Mouse (Mus musculus) midbrain, embryonic 13.5 days (tissue): ENCODE data around the gene Lrpap1. TPM values are rescaled to one million over a fixed set of nuclear protein-coding genes. Genes with fewer than 3 reads are reported as not detected.

Source experiments
- ATAC-seq: fragments of 200-750 bp; cut with Nextera tagmentation; 2 replicates; pipeline ENCODE4 v1.8.0; 2017; ENCODE audit warnings: mild to moderate bottlenecking, moderate TSS enrichment, moderate library complexity
- H3K27ac ChIP-seq: fragments of 300-500 bp; sonication (generic); 2 replicates; pipeline ENCODE4 v1.5.1; 2015; ENCODE audit warnings: inconsistent platforms, mild to moderate bottlenecking, moderate library complexity
- H3K27me3 ChIP-seq: fragments of 300-500 bp; sonication (generic); 2 replicates; pipeline ENCODE4 v1.6.1; 2015; ENCODE audit warnings: mild to moderate bottlenecking, inconsistent platforms
- H3K36me3 ChIP-seq: fragments of 300-500 bp; sonication (generic); 2 replicates; pipeline ENCODE4 v1.6.1; 2015; ENCODE audit warnings: mild to moderate bottlenecking, inconsistent platforms
- H3K4me1 ChIP-seq: fragments of 300-500 bp; sonication (generic); replicated peaks from 2 replicates; pipeline ENCODE4 v1.6.1; 2015; ENCODE audit warnings: inconsistent platforms
- H3K4me2 ChIP-seq: fragments of 300-500 bp; sonication (generic); replicated peaks from 2 replicates; pipeline ENCODE4 v1.6.1; 2015; ENCODE audit warnings: moderate library complexity, mild to moderate bottlenecking, inconsistent platforms
- H3K4me3 ChIP-seq: fragments of 300-500 bp; sonication (generic); replicated peaks from 2 replicates; pipeline ENCODE4 v1.5.1; 2015; ENCODE audit warnings: mild to moderate bottlenecking, inconsistent platforms
- H3K9ac ChIP-seq: fragments of 300-500 bp; sonication (generic); replicated peaks from 2 replicates; pipeline ENCODE4 v1.6.1; 2015; ENCODE audit warnings: mild to moderate bottlenecking, inconsistent platforms
- H3K9me3 ChIP-seq: fragments of 300-500 bp; sonication (generic); 2 replicates; pipeline ENCODE4 v1.6.1; 2016; ENCODE audit warnings: mild to moderate bottlenecking, inconsistent platforms
- WGBS: fragments of 180-500 bp; shearing (Covaris S2); methylation state at CpG from one replicate; pipeline ENCODE4 v1.1.7; 2015; 5-methylcytosine and 5-hydroxymethylcytosine counted together
- polyA plus RNA-seq: library from polyadenylated mRNA; unstranded; fragments of >200 nt; fragmentation: Nextera tagmentation; extraction: Ambion mirVana; gene quantifications from 2 replicates; pipeline ENCODE4 v1.2.1, GENCODE M21; 2015

Gene Lrpap1
- polyA plus RNA-seq, 1 experiment from 2014 or later: 114 TPM

- no peak overlapping the region for H3K4me2 ChIP-seq
- H3K4me3 ChIP-seq: no peak overlapping the region
- H3K27ac ChIP-seq: no peak overlapping the region
- ATAC-seq: no peak
- H3K9me3 ChIP-seq: no peaks in the 10 kb centered on the region
- no peak overlapping the region for H3K9ac ChIP-seq
- no peaks in the 10 kb centered on the region for H3K4me1 ChIP-seq
- H3K36me3 ChIP-seq: no peaks in the 10 kb centered on the region
- WGBS: 80% methylated on average over 3 of the region's 3 CpGs
- H3K27me3 ChIP-seq: no peaks in the 10 kb centered on the region
These were observed 10.4 kb upstream of the Lrpap1 start for GRCm38 (mm10) chr5:35116002-35116401.

GRCm38 (mm10) chr5:35112444-35112843, 6.9 kb upstream of the Lrpap1 start:
- Histone ChIP-seq H3K36me3 (no peaks in the 10 kb centered on the region), H3K27me3 (no peaks in the 10 kb centered on the region), H3K9ac (no peak overlapping the region), H3K9me3 (no peaks in the 10 kb centered on the region), H3K27ac (no peak overlapping the region), H3K4me1 (no peaks in the 10 kb centered on the region), H3K4me3 (no peak overlapping the region), H3K4me2 (no peak overlapping the region)
- no peak for ATAC-seq
- WGBS: 51% methylated on average over 4 of the region's 4 CpGs

- Histone ChIP-seq H3K4me1 (peaks cover 27% of the 10 kb centered on the region), H3K36me3 (peaks cover 17% of the 10 kb centered on the region), H3K27ac (peak overlapping the region; percentile 79), H3K4me2 (peak overlapping the region; percentile 74), H3K9me3 (no peaks in the 10 kb centered on the region), H3K4me3 (peak overlapping the region; percentile 61), H3K9ac (peak overlapping the region; percentile 24; the same call in 1 of the 2 replicates), H3K27me3 (no peaks in the 10 kb centered on the region)
- no peak; the same call in 1 of the 2 replicates for ATAC-seq
- WGBS: 10% methylated on average over 11 of the region's 11 CpGs
These were observed 344 bp upstream of the Lrpap1 start for GRCm38 (mm10) chr5:35105922-35106298.

GRCm38 (mm10) chr5:35104183-35104959, 1.2 kb downstream of the Lrpap1 start:
- H3K27ac ChIP-seq: no peak overlapping the region
- peaks cover 27% of the 10 kb centered on the region for H3K4me1 ChIP-seq
- H3K4me2 ChIP-seq: peak overlapping the region; percentile 74
- 60% methylated on average over 8 of the region's 8 CpGs for WGBS
- H3K9me3 ChIP-seq: no peaks in the 10 kb centered on the region
- ATAC-seq: no peak
- peaks cover 33% of the 10 kb centered on the region for H3K36me3 ChIP-seq
- peak overlapping the region; percentile 61 for H3K4me3 ChIP-seq
- no peaks in the 10 kb centered on the region for H3K27me3 ChIP-seq
- peak overlapping the region; percentile 83 for H3K9ac ChIP-seq

- 91% methylated on average over 2 of the region's 2 CpGs for WGBS
- Histone ChIP-seq H3K4me1 (peaks cover 27% of the 10 kb centered on the region), H3K9ac (0 out of 2 replicates have a peak overlapping the region, but pooled peaks have one; percentile 2), H3K36me3 (peaks cover 41% of the 10 kb centered on the region), H3K4me2 (peak overlapping the region; percentile 74), H3K27ac (no peak overlapping the region), H3K4me3 (peak overlapping the region; percentile 61), H3K9me3 (no peaks in the 10 kb centered on the region), H3K27me3 (no peaks in the 10 kb centered on the region)
- ATAC-seq: no peak
These were observed 2.0 kb downstream of the Lrpap1 start for GRCm38 (mm10) chr5:35103528-35103927.

GRCm38 (mm10) chr5:35103086-35103485, 2.5 kb downstream of the Lrpap1 start:
- ATAC-seq: no peak
- Histone ChIP-seq H3K4me1 (peaks cover 27% of the 10 kb centered on the region), H3K4me2 (peak overlapping the region; percentile 74), H3K9ac (no peak overlapping the region), H3K36me3 (peaks cover 46% of the 10 kb centered on the region), H3K27me3 (no peaks in the 10 kb centered on the region), H3K4me3 (no peak overlapping the region), H3K27ac (no peak overlapping the region), H3K9me3 (no peaks in the 10 kb centered on the region)
- WGBS: 85% methylated on average over 8 of the region's 8 CpGs

- Histone ChIP-seq H3K9me3 (no peaks in the 10 kb centered on the region), H3K4me1 (no peaks in the 10 kb centered on the region), H3K4me2 (no peak overlapping the region), H3K27ac (no peak overlapping the region), H3K36me3 (peaks cover 59% of the 10 kb centered on the region), H3K4me3 (no peak overlapping the region), H3K27me3 (no peaks in the 10 kb centered on the region), H3K9ac (no peak overlapping the region)
- no peak for ATAC-seq
- 88% methylated on average over 3 of the region's 3 CpGs for WGBS
These were observed 13.9 kb downstream of the Lrpap1 start for GRCm38 (mm10) chr5:35091636-35092035.

- Histone ChIP-seq H3K9ac (no peak overlapping the region), H3K27me3 (no peaks in the 10 kb centered on the region), H3K36me3 (peaks cover 38% of the 10 kb centered on the region), H3K4me1 (no peaks in the 10 kb centered on the region), H3K9me3 (no peaks in the 10 kb centered on the region), H3K4me3 (no peak overlapping the region), H3K27ac (no peak overlapping the region), H3K4me2 (no peak overlapping the region)
- 79% methylated on average over 5 of the region's 5 CpGs for WGBS
- no peak for ATAC-seq
These were observed 16.0 kb downstream of the Lrpap1 start for GRCm38 (mm10) chr5:35089614-35089963.

- Histone ChIP-seq H3K27me3 (no peaks in the 10 kb centered on the region), H3K4me2 (no peak overlapping the region), H3K9ac (no peak overlapping the region), H3K4me1 (no peaks in the 10 kb centered on the region), H3K36me3 (peaks cover 35% of the 10 kb centered on the region), H3K27ac (no peak overlapping the region), H3K9me3 (no peaks in the 10 kb centered on the region), H3K4me3 (no peak overlapping the region)
- ATAC-seq: 0 out of 2 replicates have a peak, but pooled peaks have one; percentile 27
- 71% methylated on average over 9 of the region's 9 CpGs for WGBS
These were observed 16.6 kb downstream of the Lrpap1 start for GRCm38 (mm10) chr5:35088785-35089613.

- Histone ChIP-seq H3K4me3 (no peak overlapping the region), H3K9ac (no peak overlapping the region)
- 72% methylated on average over 3 of the region's 3 CpGs for WGBS
These were observed 20.7 kb downstream of the Lrpap1 start for GRCm38 (mm10) chr5:35084913-35085312.

GRCm38 (mm10) chr5:35079101-35079500, 26.5 kb downstream of the Lrpap1 start:
- Histone ChIP-seq H3K27ac (no peak overlapping the region), H3K9ac (no peak overlapping the region), H3K4me2 (no peak overlapping the region), H3K9me3 (no peaks in the 10 kb centered on the region), H3K4me3 (no peak overlapping the region), H3K4me1 (peaks cover 10% of the 10 kb centered on the region), H3K27me3 (peaks cover 14% of the 10 kb centered on the region), H3K36me3 (no peaks in the 10 kb centered on the region)
- ATAC-seq: no peak
- 36% methylated on average over 18 of the region's 18 CpGs for WGBS

More at GRCm38 (mm10) chr5:35084913-35085312, 20.7 kb downstream of the Lrpap1 start:
- Histone ChIP-seq H3K27me3 (no peaks in the 10 kb centered on the region), H3K4me1 (no peaks in the 10 kb centered on the region), H3K9me3 (no peaks in the 10 kb centered on the region), H3K27ac (no peak overlapping the region), H3K4me2 (no peak overlapping the region), H3K36me3 (no peaks in the 10 kb centered on the region)
- no peak for ATAC-seq

- no peak overlapping the region for H3K27ac ChIP-seq
- peaks cover 14% of the 10 kb centered on the region for H3K27me3 ChIP-seq
- no peak overlapping the region for H3K9ac ChIP-seq
- H3K4me3 ChIP-seq: no peak overlapping the region
- no peak for ATAC-seq
- peaks cover 12% of the 10 kb centered on the region for H3K4me1 ChIP-seq
- WGBS: 89% methylated on average over 1 of the region's 1 CpGs
- no peak overlapping the region for H3K4me2 ChIP-seq
- H3K36me3 ChIP-seq: no peaks in the 10 kb centered on the region
- H3K9me3 ChIP-seq: no peaks in the 10 kb centered on the region
These were observed 29.2 kb downstream of the Lrpap1 start for GRCm38 (mm10) chr5:35076369-35076768.
